Mouse (Mus musculus) kidney, adult 2 months (tissue): Measurements from ENCODE around the gene Gm4491. TPM values are rescaled to one million over a fixed set of nuclear protein-coding genes. Genes with fewer than 3 reads are reported as not detected.

Experiments used
- DNase-seq: peaks from one replicate; pipeline ENCODE4 v3.0.0; 2021
- H3K27ac ChIP-seq: fragments of 200-500 bp; 2 replicates; pipeline ENCODE4 v1.5.1; 2012; ENCODE audit warnings: low read depth, low read length, control low read depth, inconsistent platforms; ENCODE audit not compliant: insufficient read depth
- H3K27me3 ChIP-seq: fragments of 200-500 bp; replicated peaks from 2 replicates; pipeline ENCODE4 v1.6.1; 2012; ENCODE audit warnings: mild to moderate bottlenecking, moderate library complexity, low read length, inconsistent platforms; ENCODE audit not compliant: control insufficient read depth, insufficient read depth
- H3K36me3 ChIP-seq: fragments of 200-500 bp; 2 replicates; pipeline ENCODE4 v1.6.1; 2012; ENCODE audit warnings: mild to moderate bottlenecking, moderate library complexity, low read length, inconsistent platforms; ENCODE audit not compliant: control insufficient read depth, insufficient read depth
- H3K4me1 ChIP-seq: fragments of 200-500 bp; 2 replicates; pipeline ENCODE4 v1.6.1; 2011; ENCODE audit warnings: low read length; ENCODE audit not compliant: control insufficient read depth, insufficient read depth
- H3K4me3 ChIP-seq: fragments of 200-500 bp; 2 replicates; pipeline ENCODE4 v1.5.1; 2011; ENCODE audit warnings: mild to moderate bottlenecking, low read depth, low read length, control low read depth; ENCODE audit not compliant: insufficient read depth
- CTCF ChIP-seq: fragments of 200-500 bp; conservative IDR thresholded peaks from 2 replicates; pipeline ENCODE4 v1.5.1; 2011; ENCODE audit warnings: low read depth, mild to moderate bottlenecking, control low read depth, low read length, moderate library complexity, mixed read lengths; ENCODE audit not compliant: insufficient read depth, insufficient read length
- POLR2A ChIP-seq: fragments of 200-500 bp; IDR thresholded peaks from one replicate; pipeline ENCODE4 v1.6.1; 2011; ENCODE audit warnings: low read depth, low read length, control low read depth
- WGBS: fragments of 180-500 bp; shearing (Covaris S2); methylation state at CpG from one replicate; pipeline ENCODE4 v1.1.7; 2018; 5-methylcytosine and 5-hydroxymethylcytosine counted together
- polyA plus RNA-seq: library from polyadenylated mRNA; depleted of rRNA; stranded (reverse); fragments of >200 nt; gene quantifications from 2 replicates; pipeline ENCODE4 v1.2.3, GENCODE M21; 2012

Gm4491 gene
- polyA plus RNA-seq, 1 experiment, result not detected

DNA sequence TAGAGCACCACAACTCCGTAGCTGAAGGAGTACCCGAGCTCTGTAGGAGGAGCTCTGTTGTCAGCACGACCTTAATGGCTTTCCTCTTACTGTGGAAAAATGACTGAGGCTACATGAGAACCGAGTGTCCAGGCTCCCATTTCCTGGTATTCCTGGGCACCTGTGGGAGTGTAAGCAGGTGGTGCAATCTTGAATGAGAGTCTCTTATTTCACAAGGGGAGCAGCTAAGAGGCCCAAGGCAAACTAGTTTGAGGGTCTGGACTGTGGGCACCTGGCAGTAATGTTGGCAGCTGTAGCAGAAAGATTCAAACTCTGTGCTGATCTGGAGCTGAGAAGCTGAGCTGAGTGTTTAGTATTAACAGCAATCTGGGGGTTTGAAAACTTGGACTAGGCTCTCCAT, 11.7 kb upstream of the Gm4491 start:
- no peaks in the 10 kb centered on the region for H3K27me3 ChIP-seq
- H3K27ac ChIP-seq, result no peak overlapping the region
- DNase-seq, result no peak
- H3K4me3 ChIP-seq, result no peak overlapping the region
- no peaks in the 10 kb centered on the region for H3K36me3 ChIP-seq
- TF ChIP-seq POLR2A, result no peak
- no peak for TF ChIP-seq CTCF
- H3K4me1 ChIP-seq, result no peaks in the 10 kb centered on the region
- 46% methylated on average over 4 of the region's 4 CpGs for WGBS

DNA sequence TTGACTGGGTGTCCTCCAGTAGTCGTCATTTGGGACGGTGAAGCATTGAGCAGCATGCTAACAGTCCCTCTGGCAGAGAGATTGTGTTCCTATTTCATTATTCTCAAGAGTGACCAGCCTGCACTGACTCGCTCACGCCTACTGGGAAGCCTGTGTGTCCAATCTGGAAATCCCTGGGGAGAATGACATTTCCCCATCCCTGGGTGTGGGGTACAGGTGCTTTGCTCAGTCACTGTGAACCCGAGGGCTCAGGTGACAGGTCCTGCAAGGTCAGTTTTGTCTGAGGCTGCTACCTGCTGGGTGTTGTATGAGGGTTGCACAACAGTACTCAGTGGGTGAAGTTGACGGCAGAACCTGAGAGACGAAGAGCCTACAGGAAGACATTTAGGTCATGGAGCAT, 6.6 kb upstream of the Gm4491 start:
- Histone ChIP-seq H3K36me3 (no peaks in the 10 kb centered on the region), H3K27me3 (no peaks in the 10 kb centered on the region), H3K4me1 (no peaks in the 10 kb centered on the region), H3K4me3 (no peak overlapping the region), H3K27ac (no peak overlapping the region)
- no peak for DNase-seq
- 89% methylated on average over 7 of the region's 7 CpGs for WGBS
- no peak for TF ChIP-seq CTCF
- no peak for TF ChIP-seq POLR2A

DNA sequence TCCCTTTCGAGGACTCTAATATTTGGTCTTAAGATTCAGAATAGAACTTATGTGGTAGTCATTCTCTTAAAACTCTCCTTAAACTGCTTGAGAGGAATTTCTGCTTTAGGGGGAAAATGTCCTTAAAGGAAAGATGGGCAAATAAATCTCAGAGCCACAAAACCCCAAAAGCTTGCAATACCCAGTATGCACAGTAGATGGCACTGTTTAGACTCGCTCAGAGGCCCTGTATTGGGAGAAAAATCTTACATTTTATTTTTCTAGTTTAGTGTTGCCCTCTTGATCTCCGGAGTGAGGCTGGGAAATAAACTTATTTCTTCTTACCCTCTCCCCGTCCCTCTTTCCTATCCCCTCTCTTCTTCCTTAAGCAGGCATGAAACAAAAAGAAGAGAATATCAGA, 6.5 kb downstream of the Gm4491 start:
- Histone ChIP-seq H3K27me3 (no peaks in the 10 kb centered on the region), H3K36me3 (no peaks in the 10 kb centered on the region), H3K27ac (no peak overlapping the region), H3K4me1 (peaks cover 19% of the 10 kb centered on the region), H3K4me3 (no peak overlapping the region)
- WGBS, result 14% methylated on average over 4 of the region's 4 CpGs
- peak; percentile 41 for DNase-seq
- TF ChIP-seq POLR2A, result no peak
- 0 out of 2 replicates have a peak, but pooled peaks have one; percentile 33 for TF ChIP-seq CTCF

DNA sequence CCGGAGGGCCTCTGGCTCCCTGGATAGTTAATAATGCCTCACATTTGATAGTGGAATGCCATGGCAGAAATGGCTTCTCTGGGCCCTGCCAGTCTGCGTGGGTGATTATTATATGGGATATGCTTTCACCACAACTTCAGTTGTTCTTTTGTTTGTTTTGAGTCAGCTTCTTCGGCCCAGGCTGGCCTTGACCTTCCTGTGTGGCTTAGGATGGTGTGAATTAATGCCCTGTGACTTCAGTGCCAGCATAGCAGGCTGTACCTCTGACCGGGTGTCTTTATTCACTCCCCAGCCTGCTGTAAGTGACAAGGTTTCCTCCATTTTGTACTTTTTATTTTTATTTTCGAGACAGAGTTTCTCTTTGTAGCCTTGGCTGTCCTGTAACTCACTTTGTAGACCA, 7.8 kb downstream of the Gm4491 start:
- no peaks in the 10 kb centered on the region for H3K27me3 ChIP-seq
- peak overlapping the region; percentile 9; the same call in 1 of the 2 replicates for H3K4me3 ChIP-seq
- DNase-seq, result no peak
- no peak overlapping the region for H3K27ac ChIP-seq
- no peaks in the 10 kb centered on the region for H3K36me3 ChIP-seq
- TF ChIP-seq CTCF (no peak), POLR2A (no peak)
- WGBS, result 56% methylated on average over 5 of the region's 5 CpGs
- peaks cover 19% of the 10 kb centered on the region for H3K4me1 ChIP-seq

DNA sequence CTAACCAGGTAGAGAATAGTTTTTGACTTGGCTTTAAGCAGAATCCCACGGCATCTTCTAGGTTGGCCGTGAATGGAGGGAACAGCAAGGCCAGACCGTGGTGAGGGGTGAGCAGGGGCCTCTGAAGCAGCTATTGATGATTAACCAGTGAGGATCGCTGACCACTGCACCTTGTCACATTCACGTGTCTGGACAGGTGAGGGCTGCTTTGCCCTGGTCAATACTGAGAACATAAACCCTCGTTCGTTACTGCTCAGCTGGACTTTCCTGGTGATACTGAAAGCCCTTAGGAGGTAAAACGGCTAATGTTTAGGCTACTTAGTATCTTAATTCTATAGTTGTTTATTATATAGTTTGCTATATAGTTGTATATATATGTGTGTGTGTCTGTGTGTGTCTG, 8.6 kb downstream of the Gm4491 start:
- 52% methylated on average over 8 of the region's 8 CpGs for WGBS
- no peaks in the 10 kb centered on the region for H3K27me3 ChIP-seq
- H3K27ac ChIP-seq, result peak overlapping the region; percentile 37; the same call in 1 of the 2 replicates
- H3K4me1 ChIP-seq, result peaks cover 19% of the 10 kb centered on the region
- no peak overlapping the region for H3K4me3 ChIP-seq
- no peak for TF ChIP-seq CTCF
- TF ChIP-seq POLR2A, result no peak
- peak; percentile 90 for DNase-seq
- H3K36me3 ChIP-seq, result no peaks in the 10 kb centered on the region

DNA sequence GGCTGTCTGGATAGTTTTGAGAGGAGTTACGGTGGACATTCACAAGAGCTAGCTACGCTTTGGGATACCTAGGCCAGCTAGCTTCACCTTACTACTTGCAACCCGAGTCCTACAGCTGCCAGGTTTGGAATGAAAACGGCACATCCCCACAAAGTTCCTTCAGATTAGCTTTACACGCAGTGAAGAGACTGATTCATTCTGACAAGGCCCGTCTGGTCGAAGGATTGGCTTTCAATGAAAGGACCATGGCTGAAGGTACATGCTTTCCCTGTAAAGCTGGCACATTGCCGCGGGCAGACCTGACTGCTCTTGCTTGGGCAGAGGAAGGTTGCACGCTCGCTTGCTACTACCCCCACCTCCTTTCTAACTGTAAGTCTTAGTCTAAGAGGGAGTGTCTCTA, 10.0 kb downstream of the Gm4491 start:
- 51% methylated on average over 11 of the region's 11 CpGs for WGBS
- TF ChIP-seq CTCF, result no peak
- TF ChIP-seq POLR2A, result no peak
- Histone ChIP-seq H3K27ac (no peak overlapping the region), H3K36me3 (no peaks in the 10 kb centered on the region), H3K4me1 (peaks cover 22% of the 10 kb centered on the region), H3K4me3 (no peak overlapping the region), H3K27me3 (no peaks in the 10 kb centered on the region)
- DNase-seq, result peak; percentile 20

DNA sequence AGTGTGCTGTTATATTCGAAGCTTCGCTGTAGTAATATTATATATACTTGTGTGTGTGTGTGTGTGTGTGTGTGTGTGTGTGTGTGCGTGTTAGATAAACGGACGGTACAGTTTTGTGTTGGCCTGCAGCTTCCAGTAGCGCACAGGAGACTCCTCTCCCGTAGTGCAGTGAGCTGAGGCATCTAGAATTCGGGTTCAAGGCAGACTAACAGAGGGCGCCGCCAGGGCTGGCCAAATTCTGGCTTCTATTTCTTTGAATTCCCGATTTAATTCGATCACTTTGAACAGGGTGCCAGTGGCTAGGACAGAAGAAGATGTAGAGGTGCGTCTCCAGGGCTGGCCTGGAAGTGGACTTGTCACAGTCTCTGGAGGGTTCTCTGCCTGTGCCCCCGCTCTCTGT, 10.6 kb downstream of the Gm4491 start:
- 0 out of 2 replicates have a peak overlapping the region, but pooled peaks have one; percentile 79 for H3K4me3 ChIP-seq
- no peak for DNase-seq
- H3K4me1 ChIP-seq, result peaks cover 22% of the 10 kb centered on the region
- no peaks in the 10 kb centered on the region for H3K36me3 ChIP-seq
- no peak for TF ChIP-seq POLR2A
- TF ChIP-seq CTCF, result no peak
- no peak overlapping the region for H3K27ac ChIP-seq
- 31% methylated on average over 14 of the region's 14 CpGs for WGBS
- no peaks in the 10 kb centered on the region for H3K27me3 ChIP-seq
